ENCODE assay signal across 24 mouse cellular contexts in genomic region chr19:55117991-55118390, GRCm38 (mm10). TPM values are rescaled to one million over a fixed set of nuclear protein-coding genes. Genes with fewer than 3 reads are reported as not detected.
A peak's percentile ranks its signal among the peaks of the same experiment; 100 is the strongest.
DNase-seq lines count a peak whose midpoint lies in the region; ATAC-seq and TF ChIP-seq lines count a peak whose summit lies in the region.
"Had no signal": no experiment of that assay in that cellular context is flagged by ENCODE, and none has a peak within 500 bp of the region (broad histone marks: within the 10 kb centered on the region; RNA-seq: fewer than 3 reads in every experiment).

No protein-coding gene starts in this region.

- peak overlapping the region; percentile 88 for H3K27ac ChIP-seq in gastrocnemius, adult 2 months
- H3K27ac ChIP-seq in heart, embryonic 10.5 days, result no peak overlapping the region
- H3K27ac ChIP-seq in midbrain, embryonic 11.5 days (ENCODE audit: low read depth, low read length), result no peak overlapping the region
- H3K27ac ChIP-seq in midbrain, embryonic 15.5 days, result no peak overlapping the region
- H3K27ac ChIP-seq: embryonic facial prominence, embryonic 10.5 days; embryonic facial prominence, embryonic 12.5 days; forebrain, embryonic 13.5 days; forebrain, embryonic 15.5 days had no signal

- intact Hi-C loops in gastrocnemius, adult 2 months (cut with DNase I), result no loop called here

- H3K4me3 ChIP-seq in gastrocnemius, adult 2 months, result peak overlapping the region; percentile 63
- no peak overlapping the region for H3K4me3 ChIP-seq in heart, embryonic 10.5 days
- no peak overlapping the region for H3K4me3 ChIP-seq in midbrain, embryonic 11.5 days (ENCODE audit: low read depth, low read length)
- no peak overlapping the region for H3K4me3 ChIP-seq in midbrain, embryonic 15.5 days
- H3K4me3 ChIP-seq: embryonic facial prominence, embryonic 10.5 days; embryonic facial prominence, embryonic 12.5 days; forebrain, embryonic 13.5 days; forebrain, embryonic 15.5 days had no signal

- no peaks in the 10 kb centered on the region for H3K9me3 ChIP-seq in heart, embryonic 10.5 days
- no peaks in the 10 kb centered on the region for H3K9me3 ChIP-seq in midbrain, embryonic 11.5 days (ENCODE audit: control insufficient read depth, low read length)
- H3K9me3 ChIP-seq in midbrain, embryonic 15.5 days, result no peaks in the 10 kb centered on the region
- H3K9me3 ChIP-seq: embryonic facial prominence, embryonic 10.5 days; embryonic facial prominence, embryonic 12.5 days; forebrain, embryonic 13.5 days; forebrain, embryonic 15.5 days; G1E had no signal

- no peak for TF ChIP-seq CTCF in gastrocnemius, adult 2 months (IDR thresholded peaks at IDR 0.05)

- no peak for DNase-seq in gastrocnemius, adult 2 months
- no peak for DNase-seq in gastrocnemius, postnatal 10 days
- peak; percentile 74 for DNase-seq in heart, embryonic 10.5 days (ENCODE audit: low spot score)
- no peak for DNase-seq in heart, adult 8-10 months (ENCODE audit: low spot score)
- peak; percentile 44 for DNase-seq in midbrain, embryonic 11.5 days (ENCODE audit: low spot score, missing footprints)
- DNase-seq: adrenal gland, adult 8-10 months; adrenal gland, postnatal 14 days; adrenal gland, postnatal 36 days; B cell, adult 2 months; cerebellum, adult 11-12 months; cerebellum, adult 2 months; cerebellum, adult 9-10 months; cerebellum, postnatal 10 days; cerebellum, postnatal 25 days had no signal

- no peaks in the 10 kb centered on the region for H3K27me3 ChIP-seq in heart, embryonic 10.5 days (ENCODE audit: insufficient read depth, poor library complexity, severe bottlenecking)
- no peaks in the 10 kb centered on the region for H3K27me3 ChIP-seq in midbrain, embryonic 11.5 days (ENCODE audit: control insufficient read depth, insufficient read depth, low read length)
- no peaks in the 10 kb centered on the region for H3K27me3 ChIP-seq in midbrain, embryonic 15.5 days (replicated peaks)
- H3K27me3 ChIP-seq: CH12.LX; embryonic facial prominence, embryonic 12.5 days; forebrain, embryonic 13.5 days; forebrain, embryonic 15.5 days had no signal

- no peak overlapping the region for H3K4me2 ChIP-seq in midbrain, embryonic 11.5 days
- no peak overlapping the region for H3K4me2 ChIP-seq in midbrain, embryonic 15.5 days
- H3K4me2 ChIP-seq: embryonic facial prominence, embryonic 12.5 days; forebrain, embryonic 13.5 days; forebrain, embryonic 15.5 days had no signal

- no peak overlapping the region for H3K9ac ChIP-seq in midbrain, embryonic 11.5 days (ENCODE audit: low read length)
- H3K9ac ChIP-seq in midbrain, embryonic 15.5 days, result no peak overlapping the region
- H3K9ac ChIP-seq: embryonic facial prominence, embryonic 12.5 days; forebrain, embryonic 13.5 days; forebrain, embryonic 15.5 days had no signal

- H3K36me3 ChIP-seq in heart, embryonic 10.5 days, result no peaks in the 10 kb centered on the region
- no peaks in the 10 kb centered on the region for H3K36me3 ChIP-seq in midbrain, embryonic 11.5 days (ENCODE audit: control insufficient read depth, insufficient read depth, low read length)
- no peaks in the 10 kb centered on the region for H3K36me3 ChIP-seq in midbrain, embryonic 15.5 days (replicated peaks)
- H3K36me3 ChIP-seq: embryonic facial prominence, embryonic 10.5 days; embryonic facial prominence, embryonic 12.5 days; forebrain, embryonic 15.5 days; G1E had no signal

- H3K4me1 ChIP-seq in heart, embryonic 10.5 days, result peaks cover 59% of the 10 kb centered on the region
- H3K4me1 ChIP-seq in midbrain, embryonic 11.5 days (ENCODE audit: control insufficient read depth, insufficient read depth, low read length), result peaks cover 17% of the 10 kb centered on the region
- peaks cover 18% of the 10 kb centered on the region; the same call in 1 of the 2 replicates for H3K4me1 ChIP-seq in midbrain, embryonic 15.5 days

- 82% methylated on average over 3 of the region's 3 CpGs for WGBS in heart, embryonic 10.5 days
- WGBS in midbrain, embryonic 11.5 days, result 92% methylated on average over 3 of the region's 3 CpGs
- WGBS in midbrain, embryonic 15.5 days, result 89% methylated on average over 3 of the region's 3 CpGs

- no peak for ATAC-seq in midbrain, embryonic 11.5 days (ENCODE audit: low FRiP score)
- no peak for ATAC-seq in midbrain, embryonic 15.5 days (replicated peaks)
- ATAC-seq: activated CD4-positive, CD25-positive, alpha-beta regulatory T cell, adult 4 months; CD4-positive, CD25-positive, alpha-beta regulatory T cell, adult 4 months; forebrain, embryonic 13.5 days; forebrain, embryonic 15.5 days; Patski had no signal

RNA-seq across cellular contexts. Expression of gene Gpam, which starts 9.0 kb away (rescaled TPM):
- 100 to 1,000 TPM in 1 of 2 experiments, 10 to 100 TPM in 1; 69.0 to 124 TPM for total RNA-seq in gastrocnemius, adult 2 months (2021)
- 100 to 1,000 TPM; 110 to 114 TPM for total RNA-seq in gastrocnemius, postnatal 10 days (2021)
- polyA plus RNA-seq in heart, embryonic 10.5 days (2016; fragmentation: Nextera tagmentation; extraction: Ambion mirVana), result 12.8 and 14.9 TPM in 2 replicates
- 100 to 1,000 TPM; 170 to 216 (median 189) TPM for total RNA-seq in heart, adult 8-10 months (2022)
- polyA plus RNA-seq in midbrain, embryonic 11.5 days (2014; fragmentation: Nextera tagmentation; extraction: Ambion mirVana), result 23.6 and 27.1 TPM in 2 replicates
- polyA plus RNA-seq in midbrain, embryonic 15.5 days (2015; fragmentation: Nextera tagmentation; extraction: Ambion mirVana), result 24.6 and 25.8 TPM in 2 replicates

Comparison
In these comparisons a context has a peak if more than half of its experiments do, and no peak if none do; other contexts are left out.
1. DNase-seq: peak in heart, embryonic 10.5 days (single experiment) and midbrain, embryonic 11.5 days (single experiment); none in gastrocnemius, adult 2 months (single experiment), gastrocnemius, postnatal 10 days (single experiment) and heart, adult 8-10 months (single experiment).